Mouse (Mus musculus): ENCODE measurements around the gene Caprin1.
A peak's percentile ranks its signal among the peaks of the same experiment; 100 is the strongest.

Caprin1 gene

GRCm38 (mm10) chr2:103797491-103798009 lies at the start of gene Caprin1:
Caprin1 (minus strand) TSS chr2:103797649.
- peak; percentile 94 for DNase-seq (ENCODE audit: low spot score)

GRCm38 (mm10) chr2:103846875-103847274 lies 49.4 kb upstream of the Caprin1 start:
- DNase-seq (ENCODE audit: low spot score), result no peak

GRCm38 (mm10) chr2:103846271-103846670 lies 48.8 kb upstream of the Caprin1 start:
- no peak for DNase-seq (ENCODE audit: low spot score)

GRCm38 (mm10) chr2:103844016-103844415 lies 46.6 kb upstream of the Caprin1 start:
- DNase-seq (ENCODE audit: low spot score), result no peak

- no peak for DNase-seq (ENCODE audit: low spot score)
These were observed 45.9 kb upstream of the Caprin1 start for GRCm38 (mm10) chr2:103843321-103843720.

- no peak for DNase-seq (ENCODE audit: low spot score)
These were observed 44.9 kb upstream of the Caprin1 start for GRCm38 (mm10) chr2:103842299-103842698.

- peak; percentile 16 for DNase-seq (ENCODE audit: low spot score)
These were observed 41.0 kb upstream of the Caprin1 start for GRCm38 (mm10) chr2:103838483-103838882.

- no peak for DNase-seq (ENCODE audit: low spot score)
These were observed 39.7 kb upstream of the Caprin1 start for GRCm38 (mm10) chr2:103837166-103837565.

GRCm38 (mm10) chr2:103835614-103836395 lies 38.4 kb upstream of the Caprin1 start:
- DNase-seq (ENCODE audit: low spot score), result no peak

- DNase-seq (ENCODE audit: low spot score), result no peak
These were observed 36.5 kb upstream of the Caprin1 start for GRCm38 (mm10) chr2:103833816-103834445.

- no peak for DNase-seq (ENCODE audit: low spot score)
These were observed 35.5 kb upstream of the Caprin1 start for GRCm38 (mm10) chr2:103832899-103833298.

- DNase-seq (ENCODE audit: low spot score), result no peak
These were observed 31.5 kb upstream of the Caprin1 start for GRCm38 (mm10) chr2:103828900-103829299.

GRCm38 (mm10) chr2:103824916-103825315 lies 27.5 kb upstream of the Caprin1 start:
- DNase-seq (ENCODE audit: low spot score), result no peak

GRCm38 (mm10) chr2:103822560-103822959 lies 25.1 kb upstream of the Caprin1 start:
- DNase-seq (ENCODE audit: low spot score), result no peak

GRCm38 (mm10) chr2:103817145-103817895 lies 19.9 kb upstream of the Caprin1 start:
- DNase-seq (ENCODE audit: low spot score), result no peak

- DNase-seq (ENCODE audit: low spot score), result no peak
These were observed 18.5 kb upstream of the Caprin1 start for GRCm38 (mm10) chr2:103815976-103816375.

- no peak for DNase-seq (ENCODE audit: low spot score)
These were observed 14.2 kb upstream of the Caprin1 start for GRCm38 (mm10) chr2:103811465-103812191.

- DNase-seq (ENCODE audit: low spot score), result no peak
These were observed 13.0 kb upstream of the Caprin1 start for GRCm38 (mm10) chr2:103810412-103810811.

GRCm38 (mm10) chr2:103808466-103808865 lies 11.0 kb upstream of the Caprin1 start:
- DNase-seq (ENCODE audit: low spot score), result no peak

GRCm38 (mm10) chr2:103803770-103804530 lies 6.5 kb upstream of the Caprin1 start:
- no peak for DNase-seq (ENCODE audit: low spot score)

- DNase-seq (ENCODE audit: low spot score), result no peak
These were observed 5.0 kb upstream of the Caprin1 start for GRCm38 (mm10) chr2:103802422-103802821.

Data from retina, embryonic 14.5 days (tissue).